Mouse (Mus musculus) right cerebral cortex, adult 2 months (tissue): ENCODE data around the gene Mlec.
"Not testable (repeated sequence)": the region's sequence is repeated elsewhere in the genome, so short reads cannot be mapped to it uniquely, and the experiment has no call there.

Source experiments
- DNase-seq, 2 experiments: peaks; one replicate each; pipeline ENCODE4 v3.0.0; 2021 to 2022; ENCODE audit warnings: low spot score in 2 of 2

The Mlec gene

GRCm38 (mm10) chr5:115125211-115125871 is 32.6 kb downstream of the Mlec start:
- DNase-seq, result peak; percentile 87 to 91

GRCm38 (mm10) chr5:115124690-115125089 is 33.3 kb downstream of the Mlec start:
- DNase-seq, result no peak

GRCm38 (mm10) chr5:115120978-115121377 is 37.0 kb downstream of the Mlec start:
- no peak for DNase-seq

- no peak for DNase-seq
Observed at GRCm38 (mm10) chr5:115118961-115119570, 38.9 kb downstream of the Mlec start, which contains the start of gene Acads. Acads (minus strand) TSS chr5:115119346.

- no peak for DNase-seq
Observed at GRCm38 (mm10) chr5:115117467-115117866, 40.5 kb downstream of the Mlec start.

- DNase-seq, result no peak
Observed at GRCm38 (mm10) chr5:115116426-115116825, 41.6 kb downstream of the Mlec start.

GRCm38 (mm10) chr5:115114501-115114900 is 43.5 kb downstream of the Mlec start:
- no peak for DNase-seq

GRCm38 (mm10) chr5:115113244-115113643 is 44.7 kb downstream of the Mlec start:
- DNase-seq, result no peak

GRCm38 (mm10) chr5:115111156-115111555 is 46.8 kb downstream of the Mlec start:
- no peak for DNase-seq

- not testable (repeated sequence) for DNase-seq
Observed at GRCm38 (mm10) chr5:115103253-115103652, 54.7 kb downstream of the Mlec start.

GRCm38 (mm10) chr5:115102231-115102630 is 55.7 kb downstream of the Mlec start:
- DNase-seq, result no peak

GRCm38 (mm10) chr5:115100473-115100872 is 57.5 kb downstream of the Mlec start:
- DNase-seq, result no peak

- DNase-seq, result no peak
Observed at GRCm38 (mm10) chr5:115099991-115100390, 58.0 kb downstream of the Mlec start.

GRCm38 (mm10) chr5:115099530-115099929 is 58.4 kb downstream of the Mlec start:
- DNase-seq, result no peak

GRCm38 (mm10) chr5:115098195-115098594 is 59.8 kb downstream of the Mlec start, which contains the start of gene Gm10401:
Gm10401 (minus strand) TSS chr5:115098295.
- DNase-seq, result no peak
